Mouse (Mus musculus) stomach, embryonic 16.5 days (tissue): ENCODE data around the gene Med26. TPM values are rescaled to one million over a fixed set of nuclear protein-coding genes. Genes with fewer than 3 reads are reported as not detected.

Experiments used
- ATAC-seq: fragments of 200-750 bp; cut with Nextera tagmentation; 2 replicates; pipeline ENCODE4 v1.8.0; 2017; ENCODE audit warnings: moderate number of reproducible peaks, moderate TSS enrichment; ENCODE audit not compliant: insufficient read depth, low FRiP score
- H3K27ac ChIP-seq: fragments of 300-500 bp; sonication (generic); 2 replicates; pipeline ENCODE4 v1.5.1; 2014; ENCODE audit warnings: low read length
- H3K27me3 ChIP-seq: fragments of 300-500 bp; sonication (generic); 2 replicates; pipeline ENCODE4 v1.6.1; 2014; ENCODE audit warnings: low read length, control low read depth, mixed read lengths; ENCODE audit not compliant: control insufficient read depth, insufficient read depth
- H3K36me3 ChIP-seq: fragments of 300-500 bp; sonication (generic); 2 replicates; pipeline ENCODE4 v1.6.1; 2014; ENCODE audit warnings: low read length; ENCODE audit not compliant: control insufficient read depth, insufficient read depth
- H3K4me1 ChIP-seq: fragments of 300-500 bp; sonication (generic); 2 replicates; pipeline ENCODE4 v1.6.1; 2014; ENCODE audit warnings: low read length, control low read depth, mixed read lengths; ENCODE audit not compliant: control insufficient read depth, insufficient read depth
- H3K4me2 ChIP-seq: fragments of 300-500 bp; sonication (generic); 2 replicates; pipeline ENCODE4 v1.6.1; 2014; ENCODE audit warnings: low read depth, low read length, mixed read lengths
- H3K4me3 ChIP-seq: fragments of 300-500 bp; sonication (generic); replicated peaks from 2 replicates; pipeline ENCODE4 v1.5.1; 2014; ENCODE audit warnings: mild to moderate bottlenecking, low read length
- H3K9ac ChIP-seq: fragments of 300-500 bp; sonication (generic); 2 replicates; pipeline ENCODE4 v1.6.1; 2014; ENCODE audit warnings: low read length
- H3K9me3 ChIP-seq: fragments of 300-500 bp; sonication (generic); replicated peaks from 2 replicates; pipeline ENCODE4 v1.6.1; 2016; ENCODE audit warnings: low read length, control low read depth; ENCODE audit not compliant: control insufficient read depth
- WGBS: fragments of 180-500 bp; shearing (Covaris S2); extraction: QIAGEN DNeasy Blood & Tissue Kit; methylation state at CpG from one replicate; pipeline ENCODE4 v1.1.7; 2014; 5-methylcytosine and 5-hydroxymethylcytosine counted together
- polyA plus RNA-seq: library from polyadenylated mRNA; unstranded; fragments of >200 nt; fragmentation: Nextera tagmentation; extraction: Ambion mirVana; gene quantifications from 2 replicates; pipeline ENCODE4 v1.2.1, GENCODE M21; 2015

Med26 gene
- polyA plus RNA-seq, 1 experiment from 2014 or later = 14.7 TPM

- H3K4me2 ChIP-seq = no peak overlapping the region
- no peaks in the 10 kb centered on the region for H3K36me3 ChIP-seq
- H3K4me3 ChIP-seq = no peak overlapping the region
- H3K9ac ChIP-seq = no peak overlapping the region
- H3K27me3 ChIP-seq = no peaks in the 10 kb centered on the region
- H3K4me1 ChIP-seq = peaks cover 6% of the 10 kb centered on the region; the same call in 1 of the 2 replicates
- H3K27ac ChIP-seq = no peak overlapping the region
- ATAC-seq = no peak
- H3K9me3 ChIP-seq = no peaks in the 10 kb centered on the region
- WGBS = 74% methylated on average over 1 of the region's 1 CpGs
Observed at GRCm38 (mm10) chr8:72513158-72513557, 34.9 kb downstream of the Med26 start.

DNA sequence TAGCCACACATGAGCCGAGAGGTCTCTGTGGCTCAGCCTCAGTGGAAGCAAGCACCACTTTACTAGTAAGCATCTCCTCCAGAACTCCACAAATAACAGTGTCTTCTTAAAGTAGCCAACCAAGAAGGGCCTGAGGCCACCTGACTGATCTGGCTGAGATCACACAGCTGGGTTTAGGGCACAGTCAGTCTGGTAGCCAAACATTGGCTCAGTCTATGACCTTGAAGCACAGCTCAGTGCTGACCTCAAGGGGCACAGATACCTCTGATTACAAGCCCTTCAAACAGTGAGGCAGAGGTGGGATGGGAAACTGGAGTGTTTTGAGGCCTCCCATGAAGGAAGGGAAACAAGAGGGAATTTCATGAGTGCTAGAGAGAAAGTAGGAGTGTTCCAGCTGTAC, 35.4 kb downstream of the Med26 start:
- WGBS = 85% methylated on average over 1 of the region's 1 CpGs
- H3K4me3 ChIP-seq = no peak overlapping the region
- H3K4me1 ChIP-seq = peaks cover 6% of the 10 kb centered on the region; the same call in 1 of the 2 replicates
- H3K36me3 ChIP-seq = no peaks in the 10 kb centered on the region
- H3K9me3 ChIP-seq = no peaks in the 10 kb centered on the region
- ATAC-seq = no peak
- H3K27me3 ChIP-seq = no peaks in the 10 kb centered on the region
- H3K27ac ChIP-seq = no peak overlapping the region
- H3K4me2 ChIP-seq = no peak overlapping the region
- H3K9ac ChIP-seq = no peak overlapping the region

GRCm38 (mm10) chr8:72507505-72507904, 40.6 kb downstream of the Med26 start:
- Histone ChIP-seq H3K4me2 (no peak overlapping the region), H3K36me3 (no peaks in the 10 kb centered on the region), H3K27me3 (no peaks in the 10 kb centered on the region), H3K9ac (no peak overlapping the region), H3K9me3 (no peaks in the 10 kb centered on the region), H3K27ac (no peak overlapping the region), H3K4me3 (no peak overlapping the region), H3K4me1 (0 out of 2 replicates have a peak, but pooled peaks cover 8% of the 10 kb centered on the region)
- WGBS = 87% methylated on average over 1 of the region's 1 CpGs
- no peak for ATAC-seq

GRCm38 (mm10) chr8:72504637-72505314, 43.3 kb downstream of the Med26 start:
- H3K27ac ChIP-seq = no peak overlapping the region
- no peak for ATAC-seq
- no peaks in the 10 kb centered on the region for H3K27me3 ChIP-seq

GRCm38 (mm10) chr8:72504137-72504536, 43.9 kb downstream of the Med26 start:
- Histone ChIP-seq H3K27ac (no peak overlapping the region), H3K4me2 (no peak overlapping the region), H3K27me3 (no peaks in the 10 kb centered on the region), H3K4me3 (no peak overlapping the region), H3K9me3 (no peaks in the 10 kb centered on the region), H3K36me3 (no peaks in the 10 kb centered on the region), H3K4me1 (0 out of 2 replicates have a peak, but pooled peaks cover 8% of the 10 kb centered on the region), H3K9ac (no peak overlapping the region)
- ATAC-seq = no peak

More at GRCm38 (mm10) chr8:72504637-72505314, 43.3 kb downstream of the Med26 start:
- Histone ChIP-seq H3K36me3 (no peaks in the 10 kb centered on the region), H3K4me1 (0 out of 2 replicates have a peak, but pooled peaks cover 8% of the 10 kb centered on the region), H3K4me3 (no peak overlapping the region), H3K9me3 (no peaks in the 10 kb centered on the region), H3K9ac (no peak overlapping the region), H3K4me2 (no peak overlapping the region)

DNA sequence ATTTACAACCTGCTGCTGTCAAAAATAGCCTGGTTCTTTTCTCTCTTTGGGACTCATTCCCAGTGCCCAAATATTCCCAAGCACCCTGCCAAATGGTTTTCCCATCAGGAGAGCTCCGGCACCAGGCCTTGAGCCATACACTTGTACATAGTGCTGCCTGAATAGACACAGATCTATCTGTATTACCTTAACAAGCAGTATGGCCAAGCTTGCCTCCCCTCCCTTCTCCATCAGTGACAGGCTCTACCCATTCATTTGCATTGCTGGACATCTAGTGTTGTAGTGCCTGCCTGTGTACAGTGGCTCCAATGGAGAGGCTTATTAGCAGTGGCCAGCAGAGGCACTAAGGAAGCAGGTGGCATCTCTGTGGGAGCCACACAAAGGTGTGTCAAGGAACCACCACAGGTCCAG, 47.5 kb downstream of the Med26 start:
- 85% methylated on average over 1 of the region's 1 CpGs for WGBS
- no peaks in the 10 kb centered on the region for H3K9me3 ChIP-seq
- no peak overlapping the region for H3K4me3 ChIP-seq
- H3K27ac ChIP-seq = no peak overlapping the region
- H3K27me3 ChIP-seq = no peaks in the 10 kb centered on the region
- H3K9ac ChIP-seq = no peak overlapping the region
- 0 out of 2 replicates have a peak, but pooled peaks cover 8% of the 10 kb centered on the region for H3K4me1 ChIP-seq
- no peak overlapping the region for H3K4me2 ChIP-seq
- peaks cover 5% of the 10 kb centered on the region; the same call in 1 of the 2 replicates for H3K36me3 ChIP-seq
- ATAC-seq = no peak

DNA sequence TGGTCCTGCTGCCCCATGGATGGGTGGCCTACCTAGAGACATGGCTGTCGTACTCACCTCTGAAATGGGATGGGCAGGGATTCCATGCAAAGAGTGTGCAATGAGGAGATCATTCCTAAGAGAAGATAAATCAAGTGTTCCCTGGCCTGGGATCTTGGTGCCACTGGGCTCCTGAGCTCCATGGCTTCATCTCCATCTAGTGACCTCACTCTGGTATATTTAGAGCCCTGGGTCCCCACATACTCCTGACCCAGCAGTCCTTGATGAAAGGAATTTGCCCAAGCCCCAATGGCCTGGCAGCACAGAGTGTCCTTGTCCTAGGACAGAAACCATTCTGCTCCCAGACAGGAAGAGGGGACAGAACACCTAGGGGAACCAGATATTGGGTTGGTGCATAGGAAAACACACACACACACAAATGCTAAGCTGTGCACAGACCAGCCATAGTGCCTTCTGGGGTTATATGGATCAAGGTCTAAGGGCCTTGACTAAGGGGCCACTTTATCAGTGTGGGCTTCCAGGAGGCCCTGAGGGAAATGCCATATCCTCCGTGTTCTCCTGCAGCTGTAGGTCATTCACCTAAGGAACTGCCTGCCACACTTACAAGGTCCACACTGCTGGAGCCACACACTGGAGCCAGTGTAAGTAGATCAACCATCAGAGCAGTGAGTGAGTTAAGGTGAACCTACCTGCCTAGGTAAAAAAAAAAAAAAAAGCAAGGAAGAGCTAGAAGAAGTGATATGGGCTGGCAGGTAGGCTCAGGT, 48.4 kb downstream of the Med26 start:
- no peak for ATAC-seq

GRCm38 (mm10) chr8:72498527-72498926, 49.5 kb downstream of the Med26 start:
- H3K36me3 ChIP-seq = peaks cover 10% of the 10 kb centered on the region; the same call in 1 of the 2 replicates
- H3K4me1 ChIP-seq = peaks cover 8% of the 10 kb centered on the region
- H3K9me3 ChIP-seq = no peaks in the 10 kb centered on the region
- no peak overlapping the region for H3K9ac ChIP-seq
- no peak overlapping the region for H3K4me2 ChIP-seq
- 90% methylated on average over 4 of the region's 4 CpGs for WGBS
- ATAC-seq = no peak
- no peak overlapping the region for H3K4me3 ChIP-seq
- no peaks in the 10 kb centered on the region for H3K27me3 ChIP-seq
- no peak overlapping the region for H3K27ac ChIP-seq

More for the DNA sequence above, 48.4 kb downstream of the Med26 start:
- Histone ChIP-seq H3K4me2 (no peak overlapping the region), H3K9ac (no peak overlapping the region), H3K27me3 (no peaks in the 10 kb centered on the region), H3K36me3 (peaks cover 10% of the 10 kb centered on the region; the same call in 1 of the 2 replicates), H3K9me3 (no peaks in the 10 kb centered on the region), H3K4me1 (0 out of 2 replicates have a peak, but pooled peaks cover 8% of the 10 kb centered on the region), H3K27ac (no peak overlapping the region), H3K4me3 (no peak overlapping the region)
- 84% methylated on average over 2 of the region's 2 CpGs for WGBS

- H3K4me3 ChIP-seq = no peak overlapping the region
- H3K9ac ChIP-seq = no peak overlapping the region
- ATAC-seq = no peak
- H3K36me3 ChIP-seq = peaks cover 10% of the 10 kb centered on the region; the same call in 1 of the 2 replicates
- H3K27me3 ChIP-seq = no peaks in the 10 kb centered on the region
- H3K4me1 ChIP-seq = peaks cover 9% of the 10 kb centered on the region
- no peaks in the 10 kb centered on the region for H3K9me3 ChIP-seq
- 86% methylated on average over 1 of the region's 1 CpGs for WGBS
- H3K27ac ChIP-seq = no peak overlapping the region
- no peak overlapping the region for H3K4me2 ChIP-seq
Observed at GRCm38 (mm10) chr8:72497911-72498310, 50.2 kb downstream of the Med26 start.
